Mouse (Mus musculus) heart, embryonic 11.5 days (tissue): ENCODE results near the gene Pgm5. TPM values are rescaled to one million over a fixed set of nuclear protein-coding genes. Genes with fewer than 3 reads are reported as not detected.

Source experiments
- ATAC-seq: fragments of 200-750 bp; cut with Nextera tagmentation; replicated peaks from 2 replicates; pipeline ENCODE4 v1.8.0; 2017; ENCODE audit warnings: moderate library complexity; ENCODE audit not compliant: insufficient number of reproducible peaks, low FRiP score, low TSS enrichment
- H3K27ac ChIP-seq: fragments of 300-500 bp; sonication (generic); 2 replicates; pipeline ENCODE4 v1.5.1; 2014; ENCODE audit warnings: mild to moderate bottlenecking, low read depth, low read length
- H3K27me3 ChIP-seq: fragments of 300-500 bp; sonication (generic); 2 replicates; pipeline ENCODE4 v1.6.1; 2014; ENCODE audit warnings: mild to moderate bottlenecking, low read length, mixed read lengths; ENCODE audit not compliant: control insufficient read depth, insufficient read depth
- H3K36me3 ChIP-seq: fragments of 300-500 bp; sonication (generic); 2 replicates; pipeline ENCODE4 v1.6.1; 2014; ENCODE audit warnings: mild to moderate bottlenecking, low read length, moderate library complexity, mixed read lengths; ENCODE audit not compliant: control insufficient read depth, insufficient read depth
- H3K4me1 ChIP-seq: fragments of 300-500 bp; sonication (generic); 2 replicates; pipeline ENCODE4 v1.6.1; 2014; ENCODE audit warnings: low read length; ENCODE audit not compliant: control insufficient read depth, insufficient read depth
- H3K4me2 ChIP-seq: fragments of 300-500 bp; sonication (generic); 2 replicates; pipeline ENCODE4 v1.6.1; 2014; ENCODE audit warnings: mild to moderate bottlenecking, moderate library complexity
- H3K4me3 ChIP-seq: fragments of 300-500 bp; sonication (generic); 2 replicates; pipeline ENCODE4 v1.5.1; 2014; ENCODE audit warnings: low read depth, low read length
- H3K9ac ChIP-seq: fragments of 300-500 bp; sonication (generic); 2 replicates; pipeline ENCODE4 v1.6.1; 2014; ENCODE audit warnings: mild to moderate bottlenecking, low read depth, low read length, moderate library complexity
- H3K9me3 ChIP-seq: fragments of 300-500 bp; sonication (generic); replicated peaks from 2 replicates; pipeline ENCODE4 v1.6.1; 2016; ENCODE audit warnings: low read length; ENCODE audit not compliant: control insufficient read depth
- WGBS: fragments of 180-500 bp; shearing (Covaris S2); extraction: QIAGEN DNeasy Blood & Tissue Kit; methylation state at CpG from one replicate; pipeline ENCODE4 v1.1.7; 2014; ENCODE audit not compliant: insufficient replicate concordance; 5-methylcytosine and 5-hydroxymethylcytosine counted together
- polyA plus RNA-seq: library from polyadenylated mRNA; unstranded; fragments of >200 nt; fragmentation: Nextera tagmentation; extraction: Ambion mirVana; gene quantifications from 2 replicates; pipeline ENCODE4 v1.2.1, GENCODE M21; 2014

Gene Pgm5
- polyA plus RNA-seq, 1 experiment from 2014 or later = 6.3 TPM

DNA sequence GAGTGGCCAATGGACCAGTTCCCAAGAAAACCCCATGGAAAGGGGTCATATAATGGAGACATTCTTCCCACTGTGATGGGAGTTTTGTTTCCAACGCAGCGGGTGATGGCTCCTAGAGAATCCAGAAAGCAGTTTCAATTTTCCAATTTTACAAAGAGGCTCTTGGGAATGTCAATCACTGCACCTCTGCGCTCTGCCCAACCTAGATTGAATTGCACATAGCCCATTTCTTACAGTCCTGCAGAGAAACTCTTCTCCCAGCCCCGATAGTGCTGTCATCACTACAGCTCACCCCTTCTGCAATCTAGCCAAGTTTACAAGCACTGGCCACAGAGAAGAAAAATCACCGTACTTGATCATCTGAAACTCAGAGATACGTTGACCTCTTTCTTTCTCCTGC is 119.0 kb downstream of the Pgm5 start:
- Histone ChIP-seq H3K9me3 (no peaks in the 10 kb centered on the region), H3K27ac (no peak overlapping the region), H3K4me1 (peaks cover 18% of the 10 kb centered on the region), H3K9ac (no peak overlapping the region), H3K4me3 (no peak overlapping the region), H3K27me3 (no peaks in the 10 kb centered on the region), H3K4me2 (no peak overlapping the region; the same call in 1 of the 2 replicates), H3K36me3 (no peaks in the 10 kb centered on the region)
- WGBS = 41% methylated on average over 6 of the region's 6 CpGs
- no peak for ATAC-seq

- no peak overlapping the region for H3K27ac ChIP-seq
- no peak overlapping the region for H3K4me2 ChIP-seq
- no peaks in the 10 kb centered on the region for H3K36me3 ChIP-seq
- ATAC-seq = no peak
- H3K27me3 ChIP-seq = no peaks in the 10 kb centered on the region
- H3K4me3 ChIP-seq = no peak overlapping the region
- WGBS = 79% methylated on average over 3 of the region's 3 CpGs
- no peak overlapping the region for H3K9ac ChIP-seq
- H3K9me3 ChIP-seq = no peaks in the 10 kb centered on the region
- H3K4me1 ChIP-seq = peaks cover 21% of the 10 kb centered on the region
These were observed 122.9 kb downstream of the Pgm5 start for GRCm38 (mm10) chr19:24738786-24739185.

- no peak overlapping the region for H3K4me3 ChIP-seq
- peaks cover 21% of the 10 kb centered on the region for H3K4me1 ChIP-seq
- H3K9ac ChIP-seq = no peak overlapping the region
- no peaks in the 10 kb centered on the region for H3K36me3 ChIP-seq
- no peak for ATAC-seq
- no peaks in the 10 kb centered on the region for H3K27me3 ChIP-seq
- H3K9me3 ChIP-seq = no peaks in the 10 kb centered on the region
- no peak overlapping the region for H3K27ac ChIP-seq
- no peak overlapping the region for H3K4me2 ChIP-seq
- WGBS = 88% methylated on average over 5 of the region's 5 CpGs
These were observed 123.6 kb downstream of the Pgm5 start for GRCm38 (mm10) chr19:24738026-24738425.

DNA sequence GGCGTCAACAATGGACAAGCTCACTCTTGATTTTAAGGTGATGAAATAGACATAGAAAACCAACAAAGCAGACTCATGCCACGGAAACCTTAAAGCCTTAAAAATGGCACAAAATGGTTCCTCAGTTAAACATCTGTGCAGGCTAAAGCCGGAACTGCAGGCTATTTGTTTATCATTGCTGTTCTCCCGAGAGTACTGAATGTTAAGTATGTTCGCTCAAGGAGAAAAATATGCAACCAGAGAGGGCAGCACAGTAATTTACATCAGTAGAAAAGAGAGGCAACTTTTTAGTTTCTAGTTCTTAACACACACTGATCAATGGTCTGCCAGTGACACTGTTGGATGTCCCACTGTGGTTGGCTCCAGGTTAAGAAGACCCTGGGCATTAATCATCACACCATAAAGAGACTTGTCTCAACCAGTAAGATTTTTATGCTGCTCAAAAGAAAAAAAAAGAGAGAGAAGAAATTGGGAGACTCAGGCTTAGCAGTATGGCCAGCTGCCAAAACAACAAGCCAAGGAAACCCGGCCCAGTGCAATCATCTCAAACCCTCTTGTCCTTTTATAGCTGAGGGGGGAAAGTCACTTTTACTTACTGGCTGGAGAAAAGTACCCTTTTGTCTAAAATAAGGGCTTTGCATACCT is 126.0 kb downstream of the Pgm5 start:
- no peaks in the 10 kb centered on the region for H3K36me3 ChIP-seq
- peaks cover 10% of the 10 kb centered on the region; the same call in 1 of the 2 replicates for H3K4me1 ChIP-seq
- no peak overlapping the region for H3K9ac ChIP-seq
- H3K4me3 ChIP-seq = no peak overlapping the region
- H3K27me3 ChIP-seq = no peaks in the 10 kb centered on the region
- no peak for ATAC-seq
- no peak overlapping the region for H3K27ac ChIP-seq
- 60% methylated on average over 6 of the region's 6 CpGs for WGBS
- no peaks in the 10 kb centered on the region for H3K9me3 ChIP-seq
- H3K4me2 ChIP-seq = no peak overlapping the region

DNA sequence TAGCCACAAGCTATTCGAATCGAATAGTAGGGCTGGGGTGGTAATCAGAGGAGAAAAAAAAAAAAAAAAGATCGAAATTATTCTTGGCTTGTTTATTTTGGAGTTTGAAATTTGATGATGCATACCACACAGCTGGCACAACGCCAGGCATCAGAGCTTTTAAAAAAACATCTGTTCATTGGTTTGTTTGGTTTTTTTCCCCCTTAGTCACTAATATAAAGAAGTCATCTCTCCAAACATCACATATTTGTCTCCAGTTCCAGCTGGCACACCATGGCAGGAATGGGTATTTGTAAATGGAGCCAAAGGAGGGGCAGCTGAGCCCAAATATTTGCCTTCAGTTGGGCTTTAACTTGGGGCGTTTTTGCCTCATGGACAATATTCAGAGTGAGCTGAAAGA is 131.0 kb downstream of the Pgm5 start:
- H3K9me3 ChIP-seq = no peaks in the 10 kb centered on the region
- ATAC-seq = no peak
- H3K9ac ChIP-seq = no peak overlapping the region
- H3K27ac ChIP-seq = no peak overlapping the region
- H3K27me3 ChIP-seq = no peaks in the 10 kb centered on the region
- no peaks in the 10 kb centered on the region; the same call in 1 of the 2 replicates for H3K36me3 ChIP-seq
- H3K4me3 ChIP-seq = no peak overlapping the region
- H3K4me1 ChIP-seq = no peaks in the 10 kb centered on the region; the same call in 1 of the 2 replicates
- 63% methylated on average over 5 of the region's 5 CpGs for WGBS
- no peak overlapping the region for H3K4me2 ChIP-seq

DNA sequence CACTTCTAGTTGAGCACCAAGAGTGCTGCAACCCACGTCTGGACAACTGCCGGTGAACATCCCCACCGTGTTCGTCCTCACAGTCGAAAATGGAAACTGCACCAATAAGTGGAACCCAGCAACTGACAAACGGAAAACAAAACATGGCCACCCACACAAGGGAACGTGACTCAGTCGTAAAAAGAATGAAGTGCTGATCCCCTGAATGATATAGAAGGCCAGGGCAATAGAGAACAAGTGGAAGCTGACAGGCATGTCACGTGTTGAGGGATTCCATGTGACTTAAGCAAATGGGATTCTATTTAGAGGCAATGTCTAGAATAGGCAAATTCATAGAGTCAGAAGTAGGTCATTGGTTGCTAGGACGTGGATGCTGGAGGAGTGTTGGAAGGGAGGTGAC is 137.3 kb downstream of the Pgm5 start:
- H3K9me3 ChIP-seq = no peaks in the 10 kb centered on the region
- no peaks in the 10 kb centered on the region; the same call in 1 of the 2 replicates for H3K36me3 ChIP-seq
- WGBS = 55% methylated on average over 10 of the region's 10 CpGs
- no peaks in the 10 kb centered on the region for H3K27me3 ChIP-seq
- no peak for ATAC-seq
- H3K4me3 ChIP-seq = no peak overlapping the region
- no peak overlapping the region for H3K27ac ChIP-seq
- no peak overlapping the region for H3K9ac ChIP-seq
- peaks cover 8% of the 10 kb centered on the region; the same call in 1 of the 2 replicates for H3K4me1 ChIP-seq
- no peak overlapping the region for H3K4me2 ChIP-seq

DNA sequence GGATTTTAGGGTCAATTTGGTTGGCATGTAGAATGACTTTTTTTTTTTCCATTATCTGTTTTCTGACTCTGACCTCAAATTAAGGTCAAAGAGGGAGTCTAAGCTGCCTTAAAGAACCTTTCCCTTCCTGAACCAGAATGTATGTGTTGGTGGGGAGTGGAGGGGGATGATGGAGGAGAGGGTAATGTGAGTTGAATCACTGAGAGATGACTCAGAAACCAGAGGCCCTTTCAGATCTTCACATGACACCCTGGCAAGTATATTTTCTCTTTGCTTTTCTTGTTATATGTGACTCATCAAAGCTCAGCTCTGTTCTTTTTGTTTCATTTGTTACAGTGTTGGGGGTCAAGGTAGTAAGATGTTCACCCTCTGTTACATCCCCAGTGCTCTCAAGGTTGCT is 141.2 kb downstream of the Pgm5 start:
- H3K36me3 ChIP-seq = no peaks in the 10 kb centered on the region
- no peak overlapping the region for H3K9ac ChIP-seq
- no peaks in the 10 kb centered on the region for H3K9me3 ChIP-seq

DNA sequence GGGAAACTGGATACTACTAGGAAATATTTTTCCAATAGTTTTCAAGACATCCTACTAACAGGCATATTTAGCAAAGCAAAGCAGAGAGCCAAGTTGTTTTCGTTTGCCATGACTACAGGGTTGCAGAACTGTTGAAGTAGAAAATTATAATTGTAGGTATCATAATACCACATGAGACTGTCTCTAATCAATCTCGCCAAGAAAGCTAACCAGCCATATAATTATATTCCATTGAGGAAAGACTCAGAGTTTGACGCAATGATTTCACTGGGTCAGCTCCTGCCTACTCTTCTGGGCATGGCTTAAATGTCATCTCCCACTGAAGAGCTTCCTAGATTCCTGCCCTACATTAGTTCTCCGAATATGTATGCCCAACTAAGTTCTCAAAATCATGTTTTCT is 142.2 kb downstream of the Pgm5 start:
- Histone ChIP-seq H3K27me3 (no peaks in the 10 kb centered on the region), H3K9ac (no peak overlapping the region), H3K9me3 (no peaks in the 10 kb centered on the region), H3K36me3 (no peaks in the 10 kb centered on the region), H3K4me1 (0 out of 2 replicates have a peak, but pooled peaks cover 2% of the 10 kb centered on the region), H3K4me3 (no peak overlapping the region), H3K4me2 (no peak overlapping the region), H3K27ac (no peak overlapping the region)
- ATAC-seq = no peak
- WGBS = 86% methylated on average over 4 of the region's 4 CpGs

More for the DNA sequence above, 141.2 kb downstream of the Pgm5 start:
- Histone ChIP-seq H3K4me1 (peaks cover 7% of the 10 kb centered on the region; the same call in 1 of the 2 replicates), H3K27me3 (no peaks in the 10 kb centered on the region), H3K4me2 (no peak overlapping the region), H3K27ac (no peak overlapping the region), H3K4me3 (no peak overlapping the region)
- no peak for ATAC-seq

GRCm38 (mm10) chr19:24718021-24718420 is 143.6 kb downstream of the Pgm5 start:
- Histone ChIP-seq H3K4me3 (no peak overlapping the region), H3K4me2 (no peak overlapping the region), H3K36me3 (no peaks in the 10 kb centered on the region), H3K9ac (no peak overlapping the region), H3K27ac (no peak overlapping the region), H3K9me3 (no peaks in the 10 kb centered on the region), H3K27me3 (no peaks in the 10 kb centered on the region), H3K4me1 (no peaks in the 10 kb centered on the region)
- no peak for ATAC-seq
- WGBS = 80% methylated on average over 1 of the region's 1 CpGs
